In the genomic region with DNA sequence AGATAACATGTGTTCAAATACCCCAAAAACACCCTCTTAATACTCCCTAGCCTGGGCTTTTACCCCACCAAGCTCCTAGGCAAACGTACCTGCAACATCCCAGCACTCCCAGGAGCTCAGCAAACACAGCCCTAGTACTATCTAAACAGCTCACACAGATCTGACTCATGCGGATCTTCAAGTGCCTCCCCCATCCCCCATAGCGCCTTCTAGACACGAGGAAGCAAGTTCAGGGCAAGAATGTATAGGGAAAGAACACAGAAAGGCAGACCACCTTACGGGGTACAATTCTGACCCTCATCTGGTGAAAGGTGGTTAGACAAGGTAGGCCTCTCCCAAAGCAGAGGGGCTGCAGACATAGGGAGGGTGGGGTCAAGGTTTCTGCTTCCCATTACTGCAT, we compare ENCODE assay signal across 18 mouse cellular contexts. TPM values are rescaled to one million over a fixed set of nuclear protein-coding genes. Genes with fewer than 3 reads are reported as not detected.
A peak's percentile ranks its signal among the peaks of the same experiment; 100 is the strongest.
DNase-seq lines count a peak whose midpoint lies in the region; ATAC-seq lines count a peak whose summit lies in the region.
"Had no signal": no experiment of that assay in that cellular context is flagged by ENCODE, and none has a peak within 500 bp of the region (broad histone marks: within the 10 kb centered on the region; RNA-seq: fewer than 3 reads in every experiment).

No protein-coding gene starts in this region.

- H3K27me3 ChIP-seq in heart, embryonic 12.5 days (replicated peaks) = peaks cover 5% of the 10 kb centered on the region; the same call in 1 of the 2 replicates
- no peaks in the 10 kb centered on the region; the same call in 1 of the 2 replicates for H3K27me3 ChIP-seq in liver, embryonic 11.5 days (replicated peaks; ENCODE audit: control insufficient read depth, insufficient read depth, low read length)
- H3K27me3 ChIP-seq: neural tube, embryonic 12.5 days had no signal

- peaks cover 29% of the 10 kb centered on the region for H3K4me1 ChIP-seq in heart, embryonic 12.5 days (replicated peaks)
- peaks cover 21% of the 10 kb centered on the region for H3K4me1 ChIP-seq in liver, embryonic 11.5 days (replicated peaks; ENCODE audit: control insufficient read depth, insufficient read depth, low read length)

- intact Hi-C loops in heart, postnatal 14 days (cut with DNase I) = no loop called here

- H3K27ac ChIP-seq in heart, embryonic 12.5 days (ENCODE audit: poor library complexity, severe bottlenecking) = peak overlapping the region; percentile 8; the same call in 1 of the 2 replicates
- H3K27ac ChIP-seq in liver, embryonic 11.5 days (ENCODE audit: low read depth, low read length) = peak overlapping the region; percentile 39; the same call in 1 of the 2 replicates
- H3K27ac ChIP-seq: hindbrain, embryonic 14.5 days; neural tube, embryonic 12.5 days had no signal

- no peak for DNase-seq in heart, postnatal 14 days
- DNase-seq in urinary bladder, postnatal 14 days (ENCODE audit: low spot score) = peak; percentile 32
- no peak for DNase-seq in urinary bladder, postnatal 36 days (ENCODE audit: low spot score in 2 of 2)
- DNase-seq in liver, embryonic 11.5 days (ENCODE audit: low spot score) = no peak
- peak; percentile 74 for DNase-seq in yolk sac, embryonic 10.5 days (ENCODE audit: low spot score)
- no peak for DNase-seq in thymus, adult 18-20 months
- no peak for DNase-seq in layer of hippocampus, postnatal 36 days
- DNase-seq: adrenal gland, postnatal 36 days; gastrocnemius, postnatal 36 days; kidney, adult 9 months; right cerebral cortex, postnatal 14 days had no signal

- no peaks in the 10 kb centered on the region for H3K36me3 ChIP-seq in heart, embryonic 12.5 days
- H3K36me3 ChIP-seq in liver, embryonic 11.5 days (ENCODE audit: control insufficient read depth, insufficient read depth, low read length) = no peaks in the 10 kb centered on the region
- H3K36me3 ChIP-seq: G1E; neural tube, embryonic 12.5 days had no signal

- H3K4me2 ChIP-seq in heart, embryonic 12.5 days = no peak overlapping the region
- H3K4me2 ChIP-seq in liver, embryonic 11.5 days = peak overlapping the region; percentile 37
- H3K4me2 ChIP-seq: heart, embryonic 15.5 days; hindbrain, embryonic 14.5 days; neural tube, embryonic 12.5 days had no signal

- no peak overlapping the region for H3K9ac ChIP-seq in heart, embryonic 12.5 days
- no peak overlapping the region for H3K9ac ChIP-seq in liver, embryonic 11.5 days (ENCODE audit: low read depth, low read length)
- H3K9ac ChIP-seq: heart, embryonic 15.5 days; hindbrain, embryonic 14.5 days; neural tube, embryonic 12.5 days had no signal

- ATAC-seq in heart, embryonic 12.5 days (ENCODE audit: insufficient number of reproducible peaks, low FRiP score) = peak; percentile 54
- ATAC-seq in liver, embryonic 11.5 days (replicated peaks; ENCODE audit: low FRiP score) = peak; percentile 50; the same call in 1 of the 2 replicates

- peaks cover 7% of the 10 kb centered on the region; the same call in 1 of the 2 replicates for H3K9me3 ChIP-seq in heart, embryonic 12.5 days (replicated peaks)
- H3K9me3 ChIP-seq in liver, embryonic 11.5 days (ENCODE audit: control insufficient read depth, low read length) = peaks cover 4% of the 10 kb centered on the region; the same call in 1 of the 2 replicates
- H3K9me3 ChIP-seq: heart, embryonic 15.5 days; neural tube, embryonic 12.5 days had no signal

- 22% methylated on average over 5 of the region's 5 CpGs for WGBS in heart, embryonic 12.5 days
- 27% methylated on average over 5 of the region's 5 CpGs for WGBS in liver, embryonic 11.5 days

- no peak overlapping the region for H3K4me3 ChIP-seq in heart, embryonic 12.5 days
- H3K4me3 ChIP-seq in liver, embryonic 11.5 days (ENCODE audit: low read depth, low read length) = no peak overlapping the region
- H3K4me3 ChIP-seq: heart, embryonic 15.5 days; neural tube, embryonic 12.5 days had no signal

RNA-seq across cellular contexts. Expression of gene Mybph, which starts 12.8 kb away (rescaled TPM):
- 0.39 and 0.54 TPM in 2 replicates for polyA plus RNA-seq in heart, embryonic 12.5 days (2016; fragmentation: Nextera tagmentation; extraction: Ambion mirVana)
- not detected for total RNA-seq in heart, postnatal 14 days (2021)
- 0.36 and 0.71 TPM in 2 replicates for polyA plus RNA-seq in liver, embryonic 11.5 days (2014; fragmentation: Nextera tagmentation; extraction: Ambion mirVana)
- total RNA-seq in layer of hippocampus, postnatal 36 days (2021) = under 1 TPM; 0.28 to 0.30 TPM
- total RNA-seq: layer of hippocampus, adult 18-20 months; left cerebral cortex, postnatal 10 days had no signal
- polyA plus RNA-seq: G1E had no signal

RNA-seq across cellular contexts. Expression of gene Chil1, which starts 24.1 kb away (rescaled TPM):
- 1.2 and 1.3 TPM in 2 replicates for polyA plus RNA-seq in heart, embryonic 12.5 days (2016; fragmentation: Nextera tagmentation; extraction: Ambion mirVana)
- total RNA-seq in heart, postnatal 14 days (2021) = under 1 TPM; 0.62 to 0.71 TPM
- polyA plus RNA-seq in liver, embryonic 11.5 days (2014; fragmentation: Nextera tagmentation; extraction: Ambion mirVana) = 0.41 and 0.49 TPM in 2 replicates
- total RNA-seq in layer of hippocampus, postnatal 36 days (2021) = 10 to 100 TPM; 11.3 to 13.8 TPM
- total RNA-seq: G1E had no signal
- polyA plus RNA-seq: G1E had no signal

RNA-seq across cellular contexts. Expression of gene Adora1, which starts 29.1 kb away (rescaled TPM):
- 7.3 and 9.3 TPM in 2 replicates for polyA plus RNA-seq in heart, embryonic 12.5 days (2016; fragmentation: Nextera tagmentation; extraction: Ambion mirVana)
- 10 to 100 TPM; 20.3 to 23.0 TPM for total RNA-seq in heart, postnatal 14 days (2021)
- polyA plus RNA-seq in liver, embryonic 11.5 days (2014; fragmentation: Nextera tagmentation; extraction: Ambion mirVana) = 0.21 and 0.29 TPM in 2 replicates
- 100 to 1,000 TPM; 216 to 224 TPM for total RNA-seq in layer of hippocampus, postnatal 36 days (2021)
- polyA plus RNA-seq: G1E had no signal

Comparison
In these comparisons a context has a peak if more than half of its experiments do, and no peak if none do; other contexts are left out.
1. DNase-seq: peak in urinary bladder, postnatal 14 days (single experiment) and yolk sac, embryonic 10.5 days (single experiment); none in heart, postnatal 14 days (0 of 2), urinary bladder, postnatal 36 days (0 of 2), liver, embryonic 11.5 days (single experiment), thymus, adult 18-20 months (0 of 2) and layer of hippocampus, postnatal 36 days (0 of 2).
2. RNA of gene Chil1, which starts 24.1 kb away (total RNA-seq): 11.3 to 13.8 TPM in layer of hippocampus, postnatal 36 days; 0.62 to 0.71 TPM in heart, postnatal 14 days; every median in the first group is over 4 times any median in the second.
3. RNA of gene Adora1, which starts 29.1 kb away (total RNA-seq): 216 to 224 TPM in layer of hippocampus, postnatal 36 days; 20.3 to 23.0 TPM in heart, postnatal 14 days; every median in the first group is over 4 times any median in the second.